Mouse (Mus musculus): ENCODE results near the gene Rplp2.

The Rplp2 gene

DNA sequence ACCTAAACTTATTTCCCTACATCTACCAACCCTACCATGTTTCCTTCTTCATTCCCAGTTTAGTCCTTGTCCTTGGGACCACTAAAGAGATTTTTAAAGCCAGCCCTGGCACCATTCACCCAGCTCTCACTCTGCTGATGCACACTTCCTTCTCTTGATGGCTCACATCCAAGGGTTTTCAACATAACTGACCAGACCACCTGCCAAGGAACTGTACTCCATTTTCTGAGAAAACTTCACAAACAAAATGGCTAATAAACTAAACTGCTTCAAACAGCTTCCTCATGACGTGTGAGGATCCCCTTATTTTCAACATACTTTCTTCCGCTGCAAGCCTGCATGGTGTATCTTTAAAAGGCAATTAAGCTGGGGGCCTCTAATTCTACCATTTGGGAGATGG lies 6.5 kb downstream of the Rplp2 start:
- no peak for DNase-seq

DNA sequence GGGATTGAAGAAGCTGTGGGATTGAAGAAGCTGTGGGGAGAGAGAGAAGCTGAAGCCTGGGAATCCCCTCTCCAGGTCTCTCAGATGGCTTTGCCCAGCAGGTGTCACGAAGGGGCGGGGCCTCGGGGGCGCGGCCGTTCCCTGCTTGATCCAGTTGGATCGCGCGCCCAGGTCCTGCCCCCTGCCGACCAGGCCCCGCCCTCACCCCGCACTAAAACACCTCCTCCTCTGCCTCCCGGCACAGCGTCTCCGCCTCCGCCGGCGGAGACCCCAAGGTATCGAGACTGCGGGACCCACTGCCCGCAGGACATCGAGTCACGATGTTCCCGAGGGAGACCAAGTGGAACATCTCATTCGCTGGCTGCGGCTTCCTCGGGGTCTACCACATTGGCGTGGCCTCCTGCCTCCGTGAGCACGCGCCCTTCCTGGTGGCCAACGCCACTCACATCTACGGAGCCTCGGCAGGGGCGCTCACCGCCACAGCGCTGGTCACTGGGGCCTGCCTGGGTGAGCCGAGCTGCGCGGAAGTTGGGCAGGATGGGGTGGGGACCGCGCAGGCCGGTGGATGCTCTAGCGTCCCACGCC lies 7.9 kb downstream of the Rplp2 start, which contains the start of gene Pnpla2:
TSS of gene Pnpla2 (plus strand) at position 232 of the 585 bp plus-strand sequence.
- peak; percentile 100 for DNase-seq

DNA sequence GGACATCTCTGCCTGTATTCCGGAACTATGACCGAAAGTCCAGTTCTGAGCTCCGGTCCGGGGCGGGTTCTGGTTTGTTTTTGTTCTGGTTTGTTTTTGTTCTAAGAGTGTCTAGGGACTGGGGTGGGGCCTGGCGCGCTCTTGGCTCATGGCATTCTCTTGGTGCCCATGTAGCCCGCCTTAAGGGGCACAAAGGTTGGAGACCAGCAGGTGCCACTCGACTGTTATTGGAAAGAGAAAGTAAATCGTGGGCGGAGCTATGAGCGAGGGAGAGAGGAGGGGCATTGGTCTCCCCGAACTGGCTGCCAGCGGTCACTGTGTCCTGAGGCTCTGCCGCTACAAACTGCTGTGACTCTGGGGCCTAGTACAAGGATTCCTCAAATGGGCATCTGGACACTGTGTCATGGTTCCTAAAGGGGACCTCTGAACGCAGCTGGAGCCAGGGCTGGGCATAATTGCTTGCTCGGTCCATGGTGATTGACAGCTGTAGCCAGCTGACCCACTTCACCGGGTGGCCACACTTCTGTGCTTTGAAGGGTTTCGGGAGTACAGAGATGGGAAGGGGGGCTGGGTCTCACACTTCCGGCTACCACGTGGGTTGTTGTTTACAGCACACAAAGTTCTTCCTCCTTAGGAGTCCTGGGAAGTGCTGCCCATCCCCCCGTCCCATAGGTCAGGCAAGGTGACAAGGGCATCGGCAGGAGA lies 8.6 kb downstream of the Rplp2 start:
- peak; percentile 99 for DNase-seq

DNA sequence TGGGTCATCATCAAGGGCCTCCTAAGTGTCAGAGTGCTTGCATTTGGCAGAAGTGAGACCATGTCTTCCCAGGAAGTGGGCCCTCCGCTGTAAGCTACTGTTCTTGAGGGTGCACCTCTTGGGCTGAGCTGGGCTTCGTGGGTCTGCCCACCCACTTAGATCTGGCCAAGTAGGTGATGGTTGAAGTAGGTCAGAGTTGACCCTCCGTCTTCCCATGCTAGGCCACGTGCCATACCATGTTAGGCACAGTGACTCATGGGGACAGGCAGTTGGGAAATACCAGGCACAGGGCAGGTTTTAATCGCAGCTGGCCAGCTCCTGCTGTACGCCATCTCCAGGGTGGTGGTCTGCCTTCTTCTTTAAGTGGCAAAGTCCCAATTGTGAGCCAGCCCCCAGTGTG lies 9.6 kb downstream of the Rplp2 start:
- peak; percentile 97 for DNase-seq

DNA sequence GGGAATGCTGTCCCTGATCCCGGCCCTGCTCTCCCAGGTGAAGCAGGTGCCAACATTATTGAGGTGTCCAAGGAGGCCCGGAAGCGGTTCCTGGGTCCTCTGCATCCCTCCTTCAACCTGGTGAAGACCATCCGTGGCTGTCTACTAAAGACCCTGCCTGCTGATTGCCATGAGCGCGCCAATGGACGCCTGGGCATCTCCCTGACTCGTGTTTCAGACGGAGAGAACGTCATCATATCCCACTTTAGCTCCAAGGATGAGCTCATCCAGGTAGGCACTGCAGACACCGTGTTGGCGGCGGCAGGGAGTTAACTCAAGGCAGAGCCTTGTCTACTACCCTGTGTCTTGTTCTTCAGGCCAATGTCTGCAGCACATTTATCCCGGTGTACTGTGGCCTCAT lies 10.1 kb downstream of the Rplp2 start:
- peak; percentile 95 for DNase-seq

DNA sequence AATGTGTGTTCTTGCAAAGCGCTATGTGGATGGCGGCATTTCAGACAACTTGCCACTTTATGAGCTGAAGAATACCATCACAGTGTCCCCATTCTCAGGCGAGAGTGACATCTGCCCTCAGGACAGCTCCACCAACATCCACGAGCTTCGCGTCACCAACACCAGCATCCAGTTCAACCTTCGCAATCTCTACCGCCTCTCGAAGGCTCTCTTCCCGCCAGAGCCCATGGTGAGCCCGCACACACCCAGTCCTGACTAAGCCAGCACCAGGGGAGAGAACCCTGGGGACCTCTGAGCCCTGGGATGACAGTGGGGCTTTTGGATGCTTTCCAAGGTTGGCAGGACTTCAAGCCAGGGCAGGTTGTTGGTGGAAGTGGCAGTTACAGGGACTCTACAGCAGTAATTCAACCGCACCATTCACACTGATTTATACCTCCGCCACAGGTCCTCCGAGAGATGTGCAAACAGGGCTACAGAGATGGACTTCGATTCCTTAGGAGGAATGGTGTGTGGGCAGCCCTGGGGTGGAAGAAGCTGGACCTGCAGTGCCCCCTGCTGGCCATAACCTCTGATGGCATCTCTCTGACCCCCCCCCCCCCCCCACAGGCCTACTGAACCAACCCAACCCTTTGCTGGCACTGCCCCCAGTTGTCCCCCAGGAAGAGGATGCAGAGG lies 11.0 kb downstream of the Rplp2 start:
- peak; percentile 97 for DNase-seq

DNA sequence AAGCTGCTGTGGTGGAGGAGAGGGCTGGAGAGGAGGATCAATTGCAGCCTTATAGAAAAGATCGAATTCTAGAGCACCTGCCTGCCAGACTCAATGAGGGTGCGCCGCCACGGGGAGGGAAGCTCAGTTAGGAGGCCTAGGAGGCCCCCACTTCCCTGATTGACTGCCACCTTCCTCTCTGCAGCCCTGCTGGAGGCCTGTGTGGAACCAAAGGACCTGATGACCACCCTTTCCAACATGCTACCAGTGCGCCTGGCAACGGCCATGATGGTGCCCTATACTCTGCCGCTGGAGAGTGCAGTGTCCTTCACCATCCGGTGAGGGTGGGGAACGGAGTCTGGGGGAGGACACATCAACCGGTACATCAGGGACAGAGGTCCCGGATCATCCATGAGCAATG lies 11.5 kb downstream of the Rplp2 start:
- DNase-seq: peak; percentile 95

DNA sequence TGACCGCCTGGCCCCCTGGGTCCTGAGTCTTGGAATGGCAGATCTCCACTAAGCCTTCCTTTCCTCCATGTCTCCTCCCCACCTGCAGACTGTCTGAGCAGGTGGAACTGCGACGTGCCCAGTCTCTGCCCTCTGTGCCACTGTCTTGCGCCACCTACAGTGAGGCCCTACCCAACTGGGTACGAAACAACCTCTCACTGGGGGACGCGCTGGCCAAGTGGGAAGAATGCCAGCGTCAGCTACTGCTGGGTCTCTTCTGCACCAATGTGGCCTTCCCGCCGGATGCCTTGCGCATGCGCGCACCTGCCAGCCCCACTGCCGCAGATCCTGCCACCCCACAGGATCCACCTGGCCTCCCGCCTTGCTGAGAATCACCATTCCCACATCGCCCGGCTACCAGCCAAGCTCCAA lies 12.1 kb downstream of the Rplp2 start:
- DNase-seq: peak; percentile 96

DNA sequence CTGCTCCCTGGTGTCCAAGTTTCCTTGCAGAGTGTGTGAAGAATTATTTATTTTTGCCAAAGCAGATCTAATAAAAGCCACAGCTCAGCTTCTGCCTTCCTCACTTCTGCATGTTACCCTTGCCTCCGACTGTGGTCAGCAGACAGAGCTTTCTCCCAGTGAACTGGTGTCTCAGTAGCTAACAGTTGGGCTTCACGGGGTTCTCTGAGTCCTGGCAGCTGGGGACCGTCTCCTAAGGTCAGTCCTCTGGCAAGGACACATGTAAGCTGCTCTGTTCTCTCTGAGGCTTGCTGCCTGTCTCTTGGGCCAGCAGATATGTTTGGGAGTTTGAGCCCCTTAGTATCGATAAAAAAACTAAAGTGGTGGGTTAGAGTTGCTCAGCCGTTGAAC lies 12.8 kb downstream of the Rplp2 start:
- peak; percentile 95 for DNase-seq

DNA sequence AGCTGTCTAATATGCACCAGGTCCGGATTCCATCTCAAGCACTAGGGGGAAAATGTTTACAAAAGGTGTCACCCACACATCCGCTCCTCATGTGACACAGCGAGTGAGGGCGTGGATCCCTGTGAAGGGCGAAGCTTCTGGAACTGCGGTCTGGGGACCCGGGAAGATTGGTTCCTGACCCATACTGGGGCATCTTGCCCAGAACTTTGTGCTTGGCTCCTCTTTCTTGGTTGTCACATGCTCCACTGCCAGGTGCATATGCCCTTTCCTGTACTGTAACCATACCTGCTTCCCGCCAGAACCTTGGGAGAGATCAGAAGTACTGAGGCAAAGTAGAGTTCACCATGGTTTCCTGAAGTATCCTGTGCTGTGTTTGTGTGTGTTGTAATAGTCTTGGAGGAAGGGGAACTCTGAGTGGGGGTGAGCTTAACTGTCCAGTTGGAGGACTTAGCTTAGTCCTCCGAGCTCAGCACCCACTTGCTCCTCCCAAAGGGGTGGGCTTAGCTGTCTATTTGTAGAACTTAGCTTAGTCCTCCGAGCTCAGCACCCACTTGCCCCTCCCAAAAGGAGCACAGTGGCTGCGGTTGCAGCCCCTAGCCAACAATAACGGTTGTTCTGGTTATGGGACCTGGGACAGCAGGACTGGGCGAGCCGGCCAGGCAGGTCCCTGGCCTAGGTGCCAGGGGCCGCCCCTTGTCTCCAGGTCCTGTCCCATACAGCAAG lies 13.4 kb downstream of the Rplp2 start, which contains the start of gene Cracr2b:
TSS of gene Cracr2b (plus strand) at position 704 of the 723 bp plus-strand sequence.
- DNase-seq: peak; percentile 98

DNA sequence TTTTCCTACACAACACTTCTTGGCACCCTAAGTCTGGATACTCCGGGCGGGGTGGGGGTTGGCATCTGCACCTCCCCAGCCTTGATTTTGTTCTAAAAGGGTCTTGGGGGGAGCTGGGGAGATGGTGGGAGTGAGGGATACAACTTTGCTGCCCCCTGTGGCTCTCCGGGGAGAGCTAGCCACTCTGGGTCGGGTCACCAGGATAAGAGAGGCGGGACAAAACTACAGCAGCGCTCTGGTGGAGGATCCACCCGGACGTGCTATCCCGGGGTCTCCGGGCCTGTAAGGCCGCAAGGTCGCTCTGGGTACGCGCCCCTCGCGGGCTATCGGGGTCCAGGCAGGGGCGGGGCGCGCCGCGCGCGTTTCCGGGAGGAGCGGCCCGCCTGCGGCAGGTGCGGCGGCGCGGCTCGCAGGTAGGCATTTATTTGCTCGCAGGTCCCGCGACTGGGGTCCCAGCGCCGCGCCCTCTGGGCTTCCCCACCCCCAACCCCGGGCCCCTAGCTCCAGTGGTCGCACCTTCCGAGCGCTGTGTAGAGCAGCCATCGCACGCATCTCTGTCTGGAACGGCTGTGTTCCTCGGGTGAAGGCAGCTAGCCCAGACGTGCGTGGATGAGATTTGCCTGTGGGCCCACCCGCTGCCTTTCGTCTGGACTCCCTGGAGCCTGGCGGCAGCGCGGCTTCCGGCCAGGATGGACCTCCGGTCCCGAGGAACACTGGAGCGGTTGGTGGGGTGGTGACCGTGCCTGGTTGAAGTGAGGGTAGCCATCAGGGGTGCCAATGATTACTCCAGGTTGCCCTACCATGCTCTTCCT lies 14.6 kb downstream of the Rplp2 start:
- DNase-seq: peak; percentile 98

DNA sequence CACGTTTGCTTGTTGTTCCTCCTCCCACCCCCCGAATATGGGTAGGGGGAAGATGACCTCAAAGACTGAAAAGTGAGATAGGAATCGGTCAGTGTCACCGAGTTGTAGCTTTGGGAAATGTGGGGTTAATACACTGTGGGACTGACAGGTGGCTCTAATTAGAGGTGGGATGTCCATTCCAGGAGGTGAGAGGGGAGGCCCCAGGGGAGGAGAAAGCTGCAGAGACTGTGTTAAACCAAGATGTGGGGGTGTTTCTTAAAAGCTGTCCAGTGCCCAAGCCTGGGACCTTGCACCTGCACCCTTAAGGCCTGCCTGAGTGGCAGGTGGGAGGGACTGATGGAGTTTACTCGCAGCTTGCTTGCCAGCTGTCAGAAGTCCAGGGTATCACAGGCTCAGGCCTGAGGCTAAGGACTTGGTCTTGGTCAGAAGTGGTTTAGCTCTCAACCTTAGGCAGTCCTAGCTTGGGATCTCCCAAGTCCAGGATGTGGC lies 15.2 kb downstream of the Rplp2 start:
- peak; percentile 97 for DNase-seq

DNA sequence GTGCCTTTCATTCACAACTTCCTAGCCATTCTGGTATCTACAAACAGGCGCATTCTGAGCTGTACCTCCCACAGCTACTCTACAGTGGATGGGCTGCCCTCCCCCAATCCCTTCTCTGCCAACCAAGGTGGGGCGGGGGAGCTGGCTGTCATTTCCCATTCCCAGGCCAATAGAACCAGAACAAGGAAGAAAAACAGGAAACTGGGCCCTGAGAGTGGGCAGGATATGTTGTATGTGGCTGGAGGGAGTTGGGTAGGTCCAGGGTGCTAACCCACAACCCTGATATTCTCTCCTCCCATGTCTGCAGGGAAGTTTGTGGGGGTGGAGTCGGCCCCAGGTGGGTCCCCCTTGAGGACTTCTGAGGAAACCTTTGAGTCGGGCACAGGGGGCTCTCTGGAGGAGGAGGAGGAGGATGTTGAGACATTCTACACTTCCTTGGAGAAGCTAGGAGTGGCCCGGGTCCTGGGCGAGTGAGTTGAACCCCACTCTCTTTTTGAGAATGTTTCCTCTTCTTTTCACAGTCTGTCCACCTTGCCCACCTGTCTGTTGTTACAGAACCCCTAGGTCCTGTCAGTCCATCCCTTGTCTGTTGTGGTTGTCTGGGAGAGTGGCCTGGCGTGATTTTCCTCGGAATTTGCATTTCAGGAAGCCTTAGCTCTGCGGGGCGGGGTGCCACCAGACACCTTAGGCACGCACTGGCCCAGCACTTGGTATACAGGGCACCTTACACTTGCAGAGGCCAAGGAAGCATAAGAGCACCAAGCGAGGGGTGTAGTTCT lies 16.8 kb downstream of the Rplp2 start:
- peak; percentile 99 for DNase-seq

DNA sequence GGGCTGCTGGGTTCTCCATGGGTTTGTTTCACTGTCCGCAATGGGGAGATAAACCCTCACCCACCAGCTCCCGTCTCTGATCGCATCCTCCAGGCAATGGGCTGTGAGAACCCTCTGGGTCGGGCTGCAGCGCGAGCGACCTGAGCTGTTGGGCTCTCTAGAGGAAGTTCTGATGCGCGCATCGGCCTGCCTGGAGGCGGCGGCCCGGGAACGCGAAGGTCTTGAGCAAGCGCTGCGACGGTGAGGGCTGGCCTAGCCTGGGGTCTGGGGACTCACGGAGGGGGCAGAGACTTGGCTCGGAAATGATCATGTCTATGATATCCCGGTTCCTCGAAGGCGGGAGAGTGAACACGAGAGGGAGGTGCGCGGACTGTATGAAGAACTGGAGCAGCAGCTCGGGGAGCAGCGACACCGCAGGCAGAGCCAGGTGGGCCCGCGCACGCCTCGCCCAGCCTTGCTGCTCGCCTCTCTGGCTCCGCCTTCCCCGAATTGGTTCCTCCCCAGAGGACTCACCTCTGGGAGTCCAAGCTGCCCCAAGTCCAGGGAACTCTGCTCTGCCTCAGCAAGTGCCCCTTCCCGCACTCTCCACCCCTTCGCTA lies 17.5 kb downstream of the Rplp2 start:
- DNase-seq: peak; percentile 97

DNA sequence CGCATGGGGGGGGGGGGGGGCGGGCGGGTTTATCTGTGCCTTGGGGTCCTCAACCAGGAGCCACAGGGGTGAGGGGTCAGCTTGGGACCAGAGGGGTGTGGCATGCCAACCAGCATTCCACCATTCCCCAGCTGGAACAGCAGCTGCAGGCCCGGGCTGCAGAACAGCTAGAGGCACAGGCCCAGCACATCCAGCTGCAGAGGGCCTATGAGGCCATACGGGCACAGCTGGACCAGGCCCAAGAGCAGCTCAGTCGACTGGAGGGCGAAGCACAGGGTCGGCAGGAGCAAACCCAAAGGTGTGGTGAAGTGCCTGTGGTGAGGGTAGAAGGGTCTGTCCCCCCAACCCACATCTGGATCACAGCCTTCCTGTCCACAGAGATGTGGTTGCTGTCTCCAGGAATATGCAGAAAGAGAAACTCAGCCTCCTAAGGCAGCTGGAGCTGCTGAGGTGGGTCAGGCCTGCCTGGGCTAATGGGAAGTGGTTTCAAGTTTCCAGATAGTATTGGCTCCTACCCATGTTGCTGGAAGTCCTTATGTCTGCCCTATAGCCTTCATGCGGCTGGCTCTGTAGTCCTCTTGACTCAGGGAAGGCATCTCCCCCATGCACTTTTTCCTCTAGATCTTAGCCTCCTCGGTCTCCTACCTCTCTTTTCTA lies 18.3 kb downstream of the Rplp2 start:
- peak; percentile 96 for DNase-seq

DNA sequence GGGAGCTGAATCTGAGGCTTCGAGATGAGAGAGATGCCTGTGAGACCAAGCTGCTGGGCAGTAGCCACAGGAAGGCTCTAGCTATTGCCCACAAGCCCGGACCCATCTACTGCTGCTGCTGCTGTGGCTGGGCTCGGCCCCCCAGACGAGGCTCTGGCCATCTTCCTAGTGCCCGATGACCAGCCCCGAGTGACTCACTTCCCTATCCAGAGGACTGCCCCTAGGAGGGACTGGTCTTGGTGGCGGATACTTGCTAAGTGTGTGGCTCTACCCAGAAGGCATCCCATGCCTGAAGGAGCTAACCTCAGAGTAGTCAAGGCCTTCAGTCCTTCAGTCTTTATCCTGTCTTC lies 18.9 kb downstream of the Rplp2 start:
- DNase-seq: peak; percentile 98

DNA sequence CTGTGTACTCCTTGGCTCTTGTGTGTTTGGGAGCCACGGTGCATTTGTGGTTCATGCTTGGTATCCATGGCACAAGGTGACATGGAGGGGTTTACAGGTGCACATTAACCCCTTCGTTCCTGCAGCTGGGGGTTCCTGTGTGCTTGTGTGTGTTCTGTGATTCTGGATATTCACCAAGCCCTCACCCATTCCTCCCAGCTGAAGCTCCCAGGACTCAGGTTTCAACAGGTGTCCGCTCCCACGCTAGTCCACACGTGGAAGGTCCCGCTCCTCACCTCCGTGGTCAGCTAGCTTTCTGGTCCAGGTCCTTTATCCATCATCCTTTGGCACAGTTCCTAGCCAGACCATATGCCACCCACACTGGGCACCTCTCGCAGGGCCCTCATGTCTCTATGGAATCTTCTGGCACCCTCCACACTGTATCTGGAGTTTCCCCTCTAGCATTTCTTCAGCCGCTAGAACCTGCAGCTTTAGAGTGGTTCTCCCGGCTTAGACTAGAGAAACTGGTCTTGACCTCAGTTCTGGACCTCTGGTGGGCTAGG lies 19.5 kb downstream of the Rplp2 start:
- peak; percentile 94 for DNase-seq

DNA sequence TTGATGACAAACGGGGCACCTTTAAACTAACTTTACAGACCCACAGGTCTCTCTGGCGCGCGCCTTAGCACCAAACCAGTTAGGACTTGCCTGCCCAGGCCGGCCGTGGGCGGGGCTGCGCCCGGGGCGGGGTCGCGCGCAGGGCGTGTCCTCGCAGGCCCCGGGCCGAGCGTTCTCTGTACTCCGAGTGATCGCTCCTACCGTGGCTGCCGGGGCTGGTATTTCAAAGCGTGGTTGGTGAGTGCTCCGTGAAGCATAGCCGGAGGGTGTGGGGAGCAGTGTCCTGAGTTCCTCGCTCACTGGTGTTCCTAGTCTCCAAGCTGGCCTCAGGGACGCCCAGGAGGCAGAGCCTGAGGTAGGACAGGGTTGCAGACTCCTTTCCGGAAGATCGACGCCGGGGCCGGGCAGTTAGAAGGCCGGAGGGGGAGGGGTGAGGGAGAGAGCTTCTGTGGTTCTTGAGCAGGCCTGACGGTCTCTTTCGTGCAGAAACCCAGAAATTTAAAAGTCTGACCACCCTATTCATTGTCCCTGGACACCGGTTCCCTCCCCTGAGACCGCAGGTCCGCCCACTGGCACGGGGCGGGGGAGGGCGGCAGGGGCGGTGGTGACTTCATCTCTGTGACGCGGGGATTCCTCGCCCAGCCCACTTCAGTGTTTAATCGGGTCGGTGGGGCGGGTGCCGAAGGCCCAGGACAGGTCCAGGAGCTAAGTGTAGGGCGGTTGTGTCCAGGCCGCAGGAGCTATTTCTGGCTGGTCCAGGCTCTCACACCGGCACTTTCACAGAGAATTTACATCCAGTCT lies 20.3 kb downstream of the Rplp2 start, which contains the start of gene Cd151:
TSS of gene Cd151 (plus strand) at position 163 of the 801 bp plus-strand sequence.
- DNase-seq: peak; percentile 99

DNA sequence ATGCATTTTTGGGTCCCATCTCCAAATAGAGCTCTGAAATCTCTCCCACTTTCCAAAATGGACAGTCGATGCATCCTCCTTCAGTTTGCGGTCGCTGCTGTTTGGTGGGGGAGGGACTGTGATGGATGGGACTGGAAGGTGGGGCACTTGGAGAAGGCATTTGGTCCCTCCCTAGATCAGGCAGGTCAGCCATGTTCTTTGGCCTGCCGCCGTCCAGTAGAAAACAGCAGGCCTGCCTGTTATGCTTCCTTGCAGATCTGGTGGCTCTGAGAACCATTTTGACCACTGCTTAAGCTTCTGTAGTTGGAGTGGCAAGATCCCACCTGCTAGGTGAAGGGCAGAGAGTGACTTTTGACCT lies 21.0 kb downstream of the Rplp2 start:
- no peak for DNase-seq
